Mouse (Mus musculus) induced T-regulatory cell, adult 2 months (primary cell): ENCODE measurements around the gene Calm1.
"Not testable (repeated sequence)": the region's sequence is repeated elsewhere in the genome, so short reads cannot be mapped to it uniquely, and the experiment has no call there.

ENCODE experiments used
- DNase-seq: peaks from one replicate; pipeline ENCODE4 v3.0.0-alpha.2; 2012; ENCODE audit warnings: low read depth

The Calm1 gene

DNA sequence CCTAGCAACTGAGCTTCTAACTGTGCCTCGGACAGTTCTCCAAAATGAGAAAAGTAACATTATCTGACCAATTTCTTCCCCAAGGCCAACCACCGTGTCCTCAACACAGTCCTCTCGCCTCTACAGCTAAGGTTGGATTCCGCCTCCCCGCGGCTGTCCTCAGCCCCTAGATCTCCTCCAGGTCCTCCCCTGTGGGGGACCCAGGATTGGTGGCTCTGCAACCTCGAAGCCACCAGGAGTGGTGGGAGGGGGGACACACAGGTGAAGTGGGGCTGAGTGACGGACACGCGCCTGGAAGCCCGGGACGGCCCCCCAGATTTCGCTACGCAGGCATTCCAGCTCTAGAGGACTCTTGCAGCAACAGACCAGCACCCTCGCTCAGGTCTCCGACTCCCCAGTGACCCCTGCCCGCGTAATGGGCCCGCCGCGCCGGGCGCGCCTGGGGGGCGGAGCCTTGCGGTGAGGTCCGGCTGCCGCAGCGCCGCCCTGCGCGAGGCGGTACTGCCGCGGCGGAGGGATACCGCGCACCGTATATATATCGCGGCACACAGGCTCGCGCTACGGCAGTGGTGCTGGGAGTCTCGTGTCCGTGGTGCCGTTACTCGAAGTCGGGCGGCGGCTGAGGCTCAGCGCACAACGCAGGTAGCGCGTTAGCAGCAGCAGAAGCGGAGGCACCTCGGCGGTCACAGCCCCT is at the start of gene Calm1:
Calm1 (plus strand) TSS at position 469 of the 694 bp plus-strand sequence.
- DNase-seq, result peak; percentile 95

DNA sequence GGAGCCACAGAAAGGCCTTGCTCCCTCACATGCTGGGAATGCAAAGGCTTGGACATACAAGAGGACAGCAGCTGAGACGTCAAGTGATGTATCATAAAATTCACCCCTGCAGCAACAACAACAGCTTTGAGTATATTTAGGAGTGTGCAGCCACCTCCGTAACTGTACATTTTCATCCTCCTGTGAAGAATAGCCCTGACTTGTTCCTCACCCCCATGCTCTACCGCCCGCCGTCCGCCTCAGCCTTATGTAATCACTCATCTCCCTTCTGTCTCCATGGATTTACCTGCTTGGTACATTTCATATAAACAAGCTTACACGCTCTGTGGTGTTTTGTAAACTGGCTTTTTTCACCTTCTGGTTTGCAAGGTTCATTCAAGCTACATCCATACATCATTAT is 46.8 kb upstream of the Calm1 start:
- no peak for DNase-seq

DNA sequence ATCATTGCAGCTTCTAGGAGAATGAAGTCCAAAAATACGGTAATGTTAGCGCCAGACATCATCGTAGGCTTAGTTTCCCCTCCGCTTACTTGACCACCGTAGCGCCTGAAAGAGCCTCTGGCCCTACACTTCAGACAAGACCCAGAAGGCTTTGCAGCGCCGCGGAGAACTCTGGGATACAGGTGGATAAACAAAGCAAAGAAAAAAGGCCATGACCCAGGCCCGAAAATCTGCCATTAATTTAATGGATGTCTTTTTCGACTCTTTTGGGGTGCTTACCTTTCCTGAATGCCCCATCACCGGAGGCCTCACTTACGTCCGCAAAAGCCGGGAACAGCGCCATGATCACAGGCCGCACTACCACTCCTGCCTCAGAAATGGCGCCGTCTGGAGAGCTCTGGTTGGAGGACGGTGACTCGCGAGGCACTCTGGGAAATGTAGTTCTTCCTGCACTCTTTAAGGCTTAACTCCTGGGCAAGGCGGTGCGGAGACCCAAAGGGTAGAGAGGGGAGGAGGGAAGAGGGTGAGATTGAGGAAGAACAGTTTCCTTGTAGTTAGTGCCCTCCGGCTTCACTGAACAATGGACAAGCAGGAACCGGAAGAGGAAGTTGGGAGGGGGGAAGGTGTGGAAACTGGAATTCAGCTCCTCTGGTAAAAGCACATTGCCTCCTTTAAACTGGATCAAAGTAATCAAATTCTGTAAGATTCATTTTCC is 39.8 kb upstream of the Calm1 start, which contains the start of gene Nrde2:
Nrde2 (minus strand) TSS at position 393 of the 715 bp plus-strand sequence.
- DNase-seq, result peak; percentile 96

DNA sequence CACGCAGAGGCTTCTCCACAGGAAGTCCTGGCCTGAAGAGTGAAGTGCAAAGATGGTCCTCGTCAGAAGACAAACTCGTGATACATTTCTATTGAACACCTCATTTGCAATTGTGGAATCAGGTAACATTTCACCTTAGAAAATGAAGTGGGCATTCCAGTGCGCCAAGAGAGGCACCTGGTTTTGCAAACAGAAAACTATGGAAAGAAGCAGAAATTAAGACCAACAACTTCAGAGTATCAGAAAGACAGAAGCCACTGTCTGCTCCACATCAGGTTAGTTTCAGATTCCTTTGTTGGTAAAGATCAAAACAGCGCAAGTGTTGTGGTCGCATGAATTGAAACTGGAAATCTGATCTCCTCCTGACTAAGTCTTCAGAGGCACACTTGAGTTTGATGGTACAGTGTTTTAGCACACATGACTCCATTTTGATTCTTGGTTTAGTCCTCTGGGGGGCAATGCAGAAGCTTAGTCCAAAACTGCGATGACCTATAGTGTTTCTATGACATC is 34.2 kb upstream of the Calm1 start:
- DNase-seq, result peak; percentile 71

DNA sequence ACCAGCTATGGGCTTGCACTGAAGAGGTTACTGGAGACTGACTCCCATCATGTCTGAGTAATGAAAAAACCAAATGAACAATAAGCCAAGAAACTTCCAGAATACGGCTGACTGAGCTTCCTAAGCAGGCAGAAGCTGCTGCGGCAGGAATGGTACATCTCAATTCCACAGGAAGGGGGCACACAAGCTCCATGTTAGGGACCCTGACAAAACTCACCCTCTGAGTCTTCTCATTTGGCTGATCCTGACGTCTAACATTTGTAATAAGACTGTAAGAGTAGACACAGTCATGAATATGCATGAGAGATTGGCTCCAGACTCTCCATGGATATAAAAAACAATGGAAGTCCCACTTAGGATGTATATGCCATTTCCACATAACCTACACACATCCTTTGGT is 33.1 kb upstream of the Calm1 start:
- peak; percentile 57 for DNase-seq

DNA sequence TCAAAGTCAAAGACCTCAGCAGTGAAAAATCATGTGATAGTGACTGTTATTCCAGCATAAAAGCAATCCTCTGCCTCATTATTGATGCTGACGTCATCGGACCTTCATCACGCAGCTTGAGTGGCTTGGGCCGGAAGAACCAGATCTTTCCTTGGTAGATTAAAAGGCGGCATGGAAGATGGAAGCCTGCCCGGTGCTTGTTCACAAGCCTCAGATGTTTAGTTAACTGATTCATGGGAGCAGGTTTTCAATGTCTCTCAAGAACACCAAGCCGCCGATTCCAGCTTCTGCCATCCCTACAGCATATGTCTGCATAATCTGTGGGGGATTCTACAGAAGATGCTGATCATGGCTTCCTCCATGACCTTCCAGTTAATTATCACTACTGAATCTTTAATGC is 32.3 kb upstream of the Calm1 start:
- no peak for DNase-seq

DNA sequence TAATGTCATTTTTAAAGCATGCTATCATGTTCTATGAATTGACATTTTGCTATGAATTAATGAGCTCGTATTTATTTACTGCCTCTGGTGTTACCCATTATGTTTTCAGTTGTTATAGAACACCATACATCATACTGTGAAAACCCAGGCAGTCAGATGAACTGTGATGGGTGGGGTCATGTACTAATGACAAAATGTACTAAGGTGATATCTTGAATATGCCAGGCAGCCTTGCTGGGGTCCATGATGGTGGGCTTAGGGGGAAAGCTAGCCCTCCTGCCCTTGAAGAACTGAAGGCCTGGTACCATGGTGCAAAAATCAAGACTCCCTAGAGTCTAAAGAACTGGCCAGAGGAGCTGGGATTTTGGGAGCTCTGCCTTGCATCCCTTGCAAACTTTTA is 31.7 kb upstream of the Calm1 start:
- peak; percentile 16 for DNase-seq

DNA sequence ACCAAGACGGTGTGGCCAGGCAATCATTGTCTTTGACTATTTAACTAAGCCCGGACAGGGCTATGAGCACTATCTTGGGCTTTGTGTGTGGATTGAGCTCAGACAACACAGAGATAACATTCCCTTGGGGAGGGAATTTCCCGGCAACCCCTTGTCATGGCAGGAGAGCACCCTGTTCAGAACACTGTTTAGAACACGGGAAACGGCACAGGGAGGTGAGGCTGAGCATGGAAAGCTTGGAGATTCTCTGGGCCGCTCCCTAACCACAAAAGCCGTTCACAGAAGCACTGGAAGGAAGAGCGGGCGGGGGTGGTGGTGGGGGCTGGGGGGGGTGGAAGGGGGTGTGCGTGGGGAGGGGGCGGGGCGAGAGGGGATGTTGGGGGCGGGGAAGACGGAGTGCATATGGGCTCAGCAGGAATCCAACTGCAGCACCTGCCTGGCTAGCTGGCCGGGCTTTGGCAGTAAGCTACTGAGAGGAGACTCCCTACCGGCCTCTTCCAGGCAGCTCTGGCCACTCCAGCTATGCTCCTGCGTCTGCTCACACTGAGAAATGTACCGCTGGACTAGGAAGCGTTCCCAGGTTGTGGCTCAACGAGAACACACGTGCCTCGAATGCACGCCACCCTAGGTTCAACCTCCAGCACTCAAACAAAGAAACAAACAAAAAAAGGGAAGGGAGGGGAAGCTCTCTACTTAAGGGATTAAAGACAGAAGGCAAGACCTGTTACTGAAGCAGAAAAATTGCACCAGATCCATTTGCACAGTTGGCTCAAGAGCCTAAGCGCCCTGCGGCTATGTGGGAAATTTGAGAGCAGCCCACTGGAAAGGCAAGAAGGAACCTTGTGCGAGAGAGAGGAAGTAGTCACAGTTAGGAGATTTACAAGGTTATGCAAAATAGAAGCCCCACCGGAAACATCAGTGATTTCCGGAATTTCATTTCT is 31.0 kb upstream of the Calm1 start:
- DNase-seq, result peak; percentile 81

DNA sequence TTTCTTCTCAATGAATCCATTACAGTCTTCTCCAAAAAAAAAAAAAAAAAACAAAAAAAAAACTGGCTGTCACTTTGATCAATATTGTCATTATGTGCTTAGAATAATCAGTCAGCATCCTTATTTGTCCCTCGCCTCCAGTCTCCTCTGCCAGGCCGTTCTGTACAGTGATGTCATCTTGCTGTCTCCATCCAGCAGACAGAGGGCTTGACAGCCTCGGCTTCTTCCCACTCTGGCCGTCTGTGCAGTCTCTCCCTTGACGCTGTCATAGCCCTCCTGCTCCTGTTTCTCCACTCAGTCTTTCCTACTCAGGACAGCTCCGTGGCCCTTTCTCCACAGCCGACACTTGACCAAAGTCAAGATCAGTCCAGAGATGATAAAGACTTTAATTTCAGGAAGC is 26.8 kb upstream of the Calm1 start:
- no peak for DNase-seq

DNA sequence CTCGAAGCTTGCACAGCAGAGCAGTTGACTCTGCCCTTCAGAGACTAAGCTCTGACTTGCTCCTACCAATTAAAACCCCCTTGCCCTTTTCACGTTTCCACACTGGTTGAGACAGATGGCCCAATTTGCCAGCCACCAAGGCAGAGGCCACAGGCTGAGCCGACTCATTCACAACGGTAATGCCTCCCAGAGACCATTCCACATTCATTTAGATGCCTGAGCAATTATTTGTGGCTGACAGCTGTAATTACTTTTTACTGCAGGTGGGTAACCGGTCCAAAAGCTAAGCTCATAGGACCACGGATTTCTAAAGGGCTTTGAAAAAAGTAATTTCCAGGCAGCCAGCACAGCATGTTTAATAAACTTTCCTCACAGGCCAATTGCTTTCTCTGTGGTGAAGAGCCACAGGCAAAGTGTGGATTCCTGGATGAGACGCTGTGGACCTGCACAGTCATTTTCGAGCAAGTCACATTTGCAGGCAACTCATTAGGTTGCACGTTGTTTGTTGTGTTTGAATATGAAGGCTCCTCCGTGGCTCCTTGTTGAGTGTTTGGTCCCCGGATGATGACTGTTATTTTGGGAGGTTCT is 22.7 kb upstream of the Calm1 start:
- DNase-seq, result no peak

DNA sequence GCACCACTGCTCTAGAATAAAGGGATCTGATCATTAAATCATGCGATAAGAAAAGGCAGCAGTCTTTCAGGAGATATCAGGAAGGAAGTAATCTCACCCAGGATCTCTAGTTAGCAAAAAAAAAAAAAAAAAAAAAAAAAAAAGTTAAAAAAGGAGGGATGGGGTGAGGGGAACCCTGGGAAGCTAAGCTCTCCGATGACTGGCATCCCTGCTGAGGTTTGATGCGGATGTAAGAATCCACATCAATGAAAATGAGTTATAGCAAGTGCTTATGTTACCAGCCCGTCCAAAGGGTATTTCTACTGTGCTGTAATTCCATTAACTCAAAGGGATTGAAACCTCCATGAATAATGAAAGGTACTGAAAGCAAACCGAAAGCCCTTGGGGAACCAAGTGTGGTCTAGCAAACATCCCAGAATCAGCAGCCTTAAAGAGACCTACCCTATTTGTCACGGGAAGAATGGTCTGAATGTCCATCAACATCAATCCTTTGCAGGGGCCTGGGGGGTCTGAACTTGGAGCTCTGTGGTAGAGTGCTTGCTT is 20.3 kb upstream of the Calm1 start:
- DNase-seq, result no peak

DNA sequence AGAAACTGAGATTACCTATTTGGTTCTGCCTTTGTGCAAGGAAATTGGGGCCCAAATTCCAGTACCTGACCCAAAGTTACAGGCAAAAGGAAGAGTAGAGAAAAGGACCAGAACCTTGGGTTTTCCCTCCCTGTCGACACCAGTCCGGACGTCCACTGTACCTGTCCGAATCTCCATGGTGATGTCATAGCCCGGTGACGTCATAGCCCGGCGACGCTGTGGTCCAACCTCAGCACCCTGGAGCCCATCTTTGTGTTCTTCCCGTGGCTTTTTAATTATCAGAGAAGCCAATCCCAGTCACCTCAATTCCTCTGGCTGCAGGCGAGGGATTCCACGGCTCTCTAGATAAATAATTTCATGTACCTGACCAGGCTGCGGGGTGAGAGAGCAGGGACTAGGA is 18.4 kb upstream of the Calm1 start:
- DNase-seq, result no peak

DNA sequence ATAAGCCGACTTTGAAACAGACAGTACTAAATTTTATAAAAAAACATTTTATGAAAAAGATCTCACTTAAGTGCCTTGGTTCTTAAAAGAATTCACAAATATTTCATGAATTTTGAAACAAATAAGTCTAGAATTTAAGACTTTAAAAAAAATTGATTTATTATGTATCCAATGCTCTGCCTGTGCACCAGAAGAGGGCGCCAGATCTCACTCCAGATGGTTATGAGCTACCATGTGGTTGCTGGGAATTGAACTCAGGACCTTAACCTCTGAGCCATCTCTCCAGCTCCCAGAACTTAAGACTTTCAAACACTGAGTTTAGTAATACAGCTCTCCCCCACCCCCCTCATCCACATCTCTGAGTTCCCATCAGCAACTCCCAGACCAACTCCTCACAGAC is 16.6 kb upstream of the Calm1 start:
- peak; percentile 56 for DNase-seq

DNA sequence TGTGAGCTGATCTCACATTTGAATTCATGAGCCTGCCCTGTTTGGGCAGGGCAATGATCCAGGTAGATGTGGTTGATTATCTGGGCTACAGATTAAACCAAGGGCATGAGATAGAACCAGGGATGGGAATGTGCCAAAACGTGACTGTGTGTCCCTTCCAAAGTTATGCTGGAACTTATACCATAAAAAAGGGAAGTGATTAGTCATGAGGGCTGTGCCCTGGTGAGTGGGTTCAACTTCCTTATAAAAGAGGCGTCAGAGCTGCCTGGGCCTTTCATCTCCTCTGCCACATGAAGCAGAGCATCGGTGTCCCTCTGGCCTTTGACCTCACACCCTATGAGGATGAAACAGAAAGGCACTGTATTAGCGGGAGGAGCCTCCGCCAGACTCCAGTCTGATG is 15.3 kb upstream of the Calm1 start:
- DNase-seq, result no peak

DNA sequence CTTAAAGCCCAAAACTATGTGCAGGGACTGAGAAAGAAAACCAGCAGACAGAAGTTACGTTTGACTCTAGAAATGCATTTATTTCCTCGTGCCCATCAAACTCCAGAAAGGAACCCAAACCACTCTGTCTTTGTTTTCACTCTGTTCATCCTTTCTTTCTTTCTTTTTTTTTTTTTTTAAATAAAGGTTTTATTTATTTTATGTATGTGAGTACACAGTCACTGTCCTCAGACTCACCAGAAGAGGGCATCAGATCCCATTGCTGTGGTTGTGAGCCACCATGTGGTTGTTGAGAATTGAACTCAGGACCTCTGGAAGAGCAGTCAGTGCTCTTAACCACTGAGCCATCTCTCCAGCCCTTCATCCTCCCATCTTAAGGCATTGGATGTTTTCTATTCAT is 14.3 kb upstream of the Calm1 start:
- DNase-seq, result not testable (repeated sequence)

DNA sequence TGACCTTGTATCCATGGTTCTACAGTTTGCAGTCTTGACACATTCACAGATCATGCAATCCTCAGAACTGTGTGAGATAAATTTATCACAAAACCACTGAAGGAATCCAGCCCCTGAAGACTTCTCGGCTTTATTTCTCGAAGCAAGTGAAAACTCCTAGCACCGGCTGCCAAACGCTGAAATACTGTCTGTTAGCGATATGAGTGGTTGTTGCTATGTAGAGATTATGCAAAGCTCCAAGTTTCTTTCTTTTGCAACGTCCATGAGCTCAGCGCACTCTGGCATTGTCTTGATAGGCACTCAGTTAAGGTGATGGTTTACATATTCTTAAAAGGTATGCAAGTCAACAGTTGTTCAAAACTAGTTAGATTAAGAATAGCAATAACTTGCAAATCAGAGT is 13.3 kb upstream of the Calm1 start:
- DNase-seq, result no peak

DNA sequence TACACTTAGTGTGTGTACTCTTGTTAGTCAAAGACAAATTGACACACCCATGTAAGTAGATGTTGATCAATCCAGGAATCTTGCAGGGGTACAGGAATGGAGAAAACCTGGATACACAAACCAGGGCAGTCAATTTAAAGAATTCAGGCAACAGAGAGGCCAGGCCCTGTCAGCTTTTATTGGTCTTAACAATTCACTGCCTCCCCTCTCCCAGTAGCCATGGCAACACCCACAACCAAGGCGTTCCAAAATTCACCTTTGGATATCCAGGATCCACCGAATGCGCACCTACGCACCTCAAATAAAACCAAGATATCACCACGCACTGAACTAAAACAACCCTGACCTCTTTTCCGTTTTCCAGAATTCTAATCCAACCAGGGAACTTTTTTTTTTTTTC is 12.9 kb upstream of the Calm1 start:
- no peak for DNase-seq

DNA sequence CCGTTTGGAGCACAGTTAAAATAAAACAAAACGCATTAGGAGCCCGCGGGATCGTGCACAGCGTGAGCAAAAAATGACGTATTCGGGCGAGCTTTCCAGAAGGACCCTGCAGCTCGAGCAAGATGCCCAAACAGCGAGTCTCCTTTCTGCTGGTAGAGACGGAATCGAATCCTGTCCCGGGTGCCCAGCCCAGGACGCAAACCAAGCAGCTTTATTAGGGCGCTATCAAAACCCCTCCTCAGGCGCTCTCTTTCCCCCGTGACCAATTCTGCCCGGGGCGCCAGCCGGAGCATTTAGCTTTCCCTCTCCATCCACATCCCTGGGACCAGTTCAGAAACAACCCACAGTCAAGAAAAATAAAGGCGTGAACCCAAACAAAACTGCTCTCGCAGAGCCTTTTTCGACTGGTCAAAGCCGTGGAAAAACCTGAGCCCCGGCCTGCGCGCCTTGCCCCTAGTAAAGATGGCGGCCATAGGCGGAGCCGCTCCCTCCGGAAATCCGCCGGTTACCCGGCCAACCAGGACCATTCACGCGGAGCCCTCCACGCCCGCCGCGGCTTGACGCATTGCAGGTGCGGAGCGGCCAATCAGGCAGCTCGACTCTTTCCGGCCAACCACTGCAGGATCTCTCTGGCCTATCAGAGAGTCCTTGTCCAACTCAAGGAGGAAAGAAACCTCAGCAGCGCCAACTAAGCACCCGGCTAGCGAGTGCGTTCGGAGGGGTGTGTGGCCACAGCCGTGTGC is 12.1 kb upstream of the Calm1 start:
- peak; percentile 98 for DNase-seq

DNA sequence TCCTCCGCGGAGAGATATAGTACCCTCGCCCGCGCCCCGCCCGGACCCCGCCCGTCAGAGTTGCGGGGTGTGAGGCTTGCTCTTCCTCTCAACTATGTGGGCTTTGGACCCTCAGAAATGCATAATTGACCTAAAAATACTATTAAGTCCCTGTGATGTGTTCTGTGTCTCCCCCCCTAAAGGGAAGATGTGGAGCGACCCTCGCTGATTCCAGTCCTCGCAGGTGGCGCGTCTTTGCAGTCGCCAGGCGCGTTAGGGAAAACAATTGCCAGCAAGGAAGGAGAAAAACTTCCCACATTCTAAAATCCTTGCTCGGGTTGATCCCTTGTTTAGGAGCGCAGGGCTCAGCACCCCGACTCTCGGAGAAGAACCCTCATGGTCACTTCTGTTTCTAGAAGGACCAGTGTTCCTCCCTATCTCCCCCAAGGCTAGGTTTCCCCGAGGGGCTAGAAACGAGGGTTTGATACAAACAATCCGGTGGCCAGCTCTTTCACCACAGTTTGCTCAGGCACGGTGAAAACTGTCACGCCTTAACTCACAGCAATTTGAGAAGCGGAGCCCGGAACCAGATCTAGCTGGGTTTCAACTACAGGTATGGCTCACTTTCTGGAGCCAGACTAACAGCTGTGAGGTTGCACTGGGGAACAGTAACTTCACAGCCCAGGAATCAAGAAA is 11.3 kb upstream of the Calm1 start:
- DNase-seq, result peak; percentile 70

DNA sequence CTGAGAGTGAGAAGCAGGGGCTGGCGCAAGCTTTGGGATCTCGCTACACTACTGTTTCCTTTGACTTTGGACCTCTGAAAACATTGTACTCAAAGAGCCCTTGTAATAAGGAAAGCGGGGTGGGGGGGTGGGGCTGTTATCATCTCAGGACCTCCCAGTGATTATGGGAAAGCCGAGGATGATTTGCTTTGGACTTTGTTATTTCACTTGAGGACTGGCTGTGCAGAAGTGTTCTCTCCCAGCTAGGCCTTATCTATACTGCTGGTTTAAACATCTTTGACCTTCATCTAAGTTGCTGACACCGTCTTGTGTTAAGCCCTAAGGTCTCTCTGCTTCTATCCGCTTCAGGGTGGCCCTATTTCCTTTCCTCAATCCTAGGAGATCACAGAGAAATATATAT is 8.4 kb upstream of the Calm1 start:
- DNase-seq, result no peak
